Mouse (Mus musculus) urinary bladder, postnatal 10 days (tissue): ENCODE data around the gene Tacc3.

ENCODE experiments used
- DNase-seq: peaks from one replicate; pipeline ENCODE4 v3.0.0; 2022; ENCODE audit warnings: low spot score

Gene Tacc3

GRCm38 (mm10) chr5:33723019-33723640 is 65.2 kb downstream of the Tacc3 start:
- DNase-seq = no peak

DNA sequence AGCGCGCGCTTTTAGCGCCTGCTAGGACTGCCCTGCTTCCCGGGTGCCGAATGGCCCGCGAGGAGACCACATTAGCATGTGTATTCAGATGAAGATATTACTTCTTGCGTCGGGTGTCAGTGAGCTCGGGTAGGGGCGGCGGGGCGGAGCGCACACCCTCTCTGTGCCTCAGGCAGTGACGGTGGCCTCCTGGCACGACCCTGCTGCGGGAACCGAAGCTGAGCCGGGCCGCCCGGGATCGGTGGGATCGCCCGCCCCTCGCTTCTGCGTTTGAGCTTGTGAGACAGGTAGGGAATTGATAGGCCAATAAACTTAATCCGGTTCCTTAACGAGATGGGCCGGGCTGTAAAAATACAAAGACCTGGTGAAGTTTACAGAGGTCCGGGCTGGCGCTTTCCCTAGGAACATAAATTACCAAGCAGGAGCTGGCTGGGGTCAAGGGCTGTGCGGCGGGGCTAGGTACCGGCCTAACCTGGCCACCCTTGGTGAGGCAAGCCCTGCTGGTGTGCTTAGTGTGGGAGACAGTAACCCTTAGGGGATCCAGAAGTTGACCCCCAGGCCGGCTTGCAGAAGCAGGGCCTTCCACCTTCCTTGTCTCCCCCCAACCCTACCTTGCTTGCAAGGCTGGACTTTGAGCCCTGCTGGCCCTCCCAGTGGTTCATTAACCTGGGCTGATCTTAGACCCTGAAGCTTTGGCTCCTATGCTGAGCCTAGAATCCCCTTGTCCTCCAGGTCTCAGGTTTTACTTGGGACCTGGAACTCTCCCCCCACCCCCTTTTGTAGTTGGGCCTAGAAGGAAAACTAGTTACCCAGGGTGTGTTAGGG is 65.9 kb downstream of the Tacc3 start:
- no peak for DNase-seq

DNA sequence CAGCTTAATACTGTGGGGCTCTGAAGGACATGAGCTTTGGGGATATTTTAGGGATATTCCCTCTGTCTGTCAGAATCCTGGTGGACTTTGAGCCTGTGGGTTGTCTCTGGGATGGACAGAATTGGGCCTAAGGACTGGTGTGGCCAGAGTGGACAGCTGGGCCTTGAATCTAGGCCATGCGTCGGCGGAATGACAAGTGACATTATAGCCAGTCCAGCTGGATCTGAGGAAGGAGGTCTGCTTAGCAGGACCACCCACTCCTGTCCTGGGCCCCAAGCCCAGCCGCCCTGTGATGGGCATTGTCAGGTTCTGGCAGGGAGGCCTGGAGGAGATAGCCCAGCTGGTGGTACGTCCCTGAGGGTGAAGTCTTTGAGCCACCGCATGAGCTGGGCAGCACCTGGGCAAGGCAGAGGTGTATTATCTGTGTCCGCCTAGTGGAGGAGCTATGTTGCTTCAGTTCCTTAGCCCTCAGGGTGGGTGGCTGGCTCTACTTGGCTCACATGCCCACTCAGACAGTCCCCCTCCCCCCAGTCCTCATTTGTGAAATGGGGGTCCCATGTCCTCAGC is 68.2 kb downstream of the Tacc3 start:
- no peak for DNase-seq

GRCm38 (mm10) chr5:33726891-33727290 is 69.0 kb downstream of the Tacc3 start:
- no peak for DNase-seq
